Mouse (Mus musculus) T-helper 2 cell (primary cell): ENCODE results near the gene Ankrd55.

ENCODE experiments used
- in situ Hi-C: fragments of 300-600 bp; cut with MboI, MseI; formaldehyde crosslinking; loops from one replicate; pipeline ENCODE4 v1.15.1; 2025; ENCODE audit warnings: high pct_unique_total_duplicates

The Ankrd55 gene

DNA sequence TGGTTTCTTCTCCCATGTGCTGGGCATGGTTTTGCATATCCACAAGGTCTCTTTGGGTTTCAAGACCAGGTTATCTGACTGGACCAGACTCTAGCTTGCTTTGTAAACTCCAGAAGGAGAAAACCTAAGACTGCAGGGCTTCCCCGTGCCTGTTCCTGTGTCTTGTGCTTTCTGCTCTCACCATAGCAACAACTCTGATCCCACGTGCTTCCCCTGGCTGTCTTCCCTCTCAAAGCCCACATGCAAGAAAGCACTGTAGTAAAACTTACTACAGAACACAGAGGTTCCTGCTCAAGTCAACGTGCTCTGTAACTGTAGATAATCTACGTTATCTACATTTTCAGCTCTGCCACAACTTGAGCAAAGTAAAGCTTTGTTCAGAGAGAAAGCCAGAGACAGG lies 4.2 kb downstream of the Ankrd55 start:
- in situ Hi-C loops = no loop called here

DNA sequence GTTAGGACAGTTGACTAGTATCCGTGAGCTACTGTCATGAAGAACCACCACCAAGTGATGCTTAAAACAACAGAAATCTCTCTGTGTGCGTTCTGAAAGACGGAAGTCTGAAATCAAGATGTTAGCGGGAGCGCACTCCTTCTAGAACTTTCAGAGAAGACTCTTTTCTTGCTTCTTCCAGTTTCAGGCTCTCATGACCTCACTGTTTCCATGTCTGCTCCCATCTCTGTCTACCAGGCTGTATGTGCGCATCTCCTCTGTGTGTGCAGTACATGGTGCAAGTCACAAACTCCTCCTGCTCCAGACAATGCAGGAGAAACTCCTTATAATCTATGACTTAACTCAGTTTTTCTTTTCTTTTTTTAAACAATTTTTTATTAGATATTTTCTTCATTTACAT lies 4.8 kb downstream of the Ankrd55 start:
- in situ Hi-C loops = no loop called here

DNA sequence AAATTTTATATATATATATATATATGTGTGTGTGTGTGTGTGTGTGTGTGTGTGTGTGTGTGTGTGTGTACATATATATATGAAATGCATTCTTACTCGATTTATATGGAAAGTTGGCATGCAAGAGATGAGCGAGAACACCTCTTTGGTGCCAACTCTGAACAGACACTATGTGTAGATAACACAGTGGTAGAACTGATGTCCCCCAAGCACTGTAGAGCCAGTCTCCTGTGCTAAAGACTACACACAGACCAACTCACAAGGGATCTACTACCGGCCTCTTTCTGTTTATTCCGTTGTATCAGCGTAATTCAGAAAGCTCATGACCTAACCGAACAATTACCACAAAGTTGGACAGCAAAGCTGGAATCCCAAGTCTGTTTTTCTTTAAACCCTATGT lies 6.2 kb downstream of the Ankrd55 start:
- in situ Hi-C loops = no loop called here

DNA sequence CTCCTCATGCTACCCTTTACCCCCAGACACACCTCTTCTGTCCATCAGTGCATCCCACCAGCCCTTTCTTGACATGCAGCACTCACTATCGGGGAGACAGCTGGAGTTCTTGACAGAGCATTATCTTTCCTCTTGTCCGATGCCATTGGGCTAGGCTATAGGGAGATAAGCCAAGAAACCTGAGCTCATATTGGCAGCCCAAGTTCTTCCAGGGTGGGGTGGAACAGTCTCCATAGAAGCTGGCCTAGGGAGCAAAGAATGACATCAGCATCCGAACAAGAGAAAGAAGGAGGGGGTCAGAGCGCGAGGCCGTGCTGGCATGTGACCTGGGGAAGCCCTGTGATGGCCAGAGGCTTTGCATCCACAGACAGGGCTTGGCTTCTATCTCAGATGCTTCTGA lies 9.5 kb downstream of the Ankrd55 start:
- in situ Hi-C loops = no loop called here

DNA sequence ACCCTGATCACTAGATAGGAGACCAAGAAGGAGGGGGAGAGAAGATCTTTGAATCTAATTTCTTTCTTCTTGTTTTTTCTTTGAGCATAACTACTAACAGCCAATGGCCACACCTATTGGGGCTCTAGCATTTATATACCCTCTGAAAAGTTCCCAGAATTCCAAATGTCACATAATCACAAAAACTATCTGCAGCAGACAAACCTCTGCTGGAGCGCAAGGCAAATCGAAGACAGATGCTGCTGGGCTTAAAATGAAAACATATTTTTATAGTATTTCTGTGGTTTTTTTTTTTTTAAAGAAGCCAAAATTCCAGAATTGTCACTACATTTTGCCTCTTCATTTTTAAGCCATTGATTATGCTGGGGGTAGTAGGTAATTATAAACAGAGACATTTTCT lies 15.2 kb downstream of the Ankrd55 start:
- in situ Hi-C loops = loop anchor here (25.0 kb wide), 1 partner anchor 209 kb away; no protein-coding TSS in a partner anchor

DNA sequence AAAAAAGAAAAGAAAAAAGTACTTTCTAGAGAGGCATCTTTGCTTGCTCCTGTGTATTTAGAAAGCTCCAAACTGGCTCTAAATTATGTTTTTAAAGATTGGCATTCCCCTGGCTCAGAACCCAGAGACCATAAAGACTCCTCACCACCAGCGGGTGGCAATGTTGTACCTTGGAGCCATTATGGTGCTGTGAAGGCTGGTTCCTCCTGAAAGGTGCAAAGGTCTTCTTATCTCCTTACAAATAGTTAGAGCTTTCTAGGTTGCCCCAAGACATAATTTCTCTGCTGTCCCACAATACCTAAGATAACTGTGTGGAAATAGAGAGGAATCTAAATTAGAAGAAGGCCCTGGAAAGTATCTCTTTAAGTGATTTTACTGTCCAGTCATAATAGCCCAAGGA lies 20.4 kb downstream of the Ankrd55 start:
- in situ Hi-C loops = loop anchor here (25.0 kb wide), 1 partner anchor 204 kb away; no protein-coding TSS in a partner anchor

DNA sequence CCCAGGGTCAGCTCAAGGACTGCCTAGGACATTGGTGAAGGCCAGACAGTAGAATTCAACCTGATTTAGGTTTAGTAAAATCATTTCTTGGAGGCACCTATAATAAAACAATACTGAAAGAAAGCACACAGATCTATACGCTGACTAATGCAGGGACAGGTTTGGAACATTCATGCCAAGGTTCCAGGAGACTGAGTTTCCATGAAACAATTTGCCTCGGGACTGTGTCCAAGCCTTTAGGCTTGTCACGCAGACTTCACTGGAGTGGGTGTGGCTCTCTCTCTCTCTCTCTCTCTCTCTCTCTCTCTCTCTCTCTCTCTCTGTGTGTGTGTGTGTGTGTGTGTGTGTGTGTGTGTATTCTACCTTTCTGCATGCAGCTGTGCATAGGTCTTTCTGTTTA lies 23.4 kb downstream of the Ankrd55 start:
- in situ Hi-C loops = loop anchor here (10.0 to 25.0 kb wide), 2 partner anchors 123 to 201 kb away; no protein-coding TSS in a partner anchor

DNA sequence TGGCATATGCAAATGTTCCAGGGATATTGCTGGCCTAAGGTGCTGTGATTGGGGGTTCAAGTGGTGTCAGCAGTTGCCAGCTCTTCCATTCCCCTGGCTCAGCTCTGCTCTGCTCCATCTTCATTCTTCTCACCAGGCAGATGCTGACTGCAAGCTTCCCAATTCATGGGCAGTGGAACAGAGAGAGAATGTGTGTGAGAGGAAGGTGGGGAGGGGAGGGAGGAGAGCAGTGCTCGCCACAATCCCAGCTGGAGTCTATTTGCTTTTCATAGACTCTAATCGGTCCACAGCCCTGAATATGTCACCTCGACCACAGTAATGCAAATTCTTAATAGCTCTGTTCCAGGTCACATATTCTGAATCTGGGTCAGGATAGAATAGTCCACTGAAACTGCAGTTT lies 27.2 kb downstream of the Ankrd55 start:
- in situ Hi-C loops = loop anchor here (5.0 to 25.0 kb wide), 3 partner anchors 77 to 197 kb away; no protein-coding TSS in a partner anchor

DNA sequence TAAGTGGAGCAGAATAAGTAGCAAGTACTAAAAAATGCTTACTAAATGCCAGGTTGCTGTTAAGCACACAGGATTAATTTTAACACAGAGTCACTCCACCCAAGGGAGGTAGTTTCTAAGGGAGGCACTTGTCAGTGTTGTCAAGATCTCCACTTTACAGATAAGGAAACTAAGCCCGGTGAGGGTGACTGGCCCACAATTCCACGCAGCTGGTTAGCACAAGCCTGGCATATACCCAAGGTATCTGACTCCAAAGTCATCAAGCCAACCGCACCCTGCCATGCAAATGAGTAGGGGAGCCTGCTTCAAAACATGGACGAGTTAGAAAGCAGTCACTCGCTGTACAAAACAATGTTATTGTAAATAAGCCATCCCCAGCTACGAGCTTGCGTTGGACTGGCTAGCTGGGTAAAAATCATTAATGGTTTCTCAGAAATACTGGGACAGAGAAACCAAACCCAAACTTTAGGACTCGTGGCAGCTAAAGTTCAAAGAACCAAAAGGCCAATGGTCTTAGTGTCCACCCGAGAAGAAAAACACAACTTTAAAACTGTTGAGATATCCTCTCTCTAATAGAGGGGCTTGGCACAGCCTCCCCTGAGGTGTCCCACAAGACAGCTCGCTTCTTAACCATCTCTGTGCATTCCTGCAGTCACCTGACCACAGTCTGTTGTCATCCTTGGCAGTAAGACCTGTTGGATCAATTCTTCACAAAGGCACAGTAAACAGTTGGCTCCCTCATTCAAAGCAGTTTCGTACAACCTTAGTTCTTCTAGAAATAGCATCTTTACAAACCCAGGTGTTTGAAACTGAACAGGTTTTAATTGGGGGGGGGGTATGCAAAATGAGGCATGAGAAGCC lies 28.6 kb downstream of the Ankrd55 start:
- in situ Hi-C loops = loop anchor here (5.0 to 25.0 kb wide), 3 partner anchors 75 to 195 kb away; no protein-coding TSS in a partner anchor

DNA sequence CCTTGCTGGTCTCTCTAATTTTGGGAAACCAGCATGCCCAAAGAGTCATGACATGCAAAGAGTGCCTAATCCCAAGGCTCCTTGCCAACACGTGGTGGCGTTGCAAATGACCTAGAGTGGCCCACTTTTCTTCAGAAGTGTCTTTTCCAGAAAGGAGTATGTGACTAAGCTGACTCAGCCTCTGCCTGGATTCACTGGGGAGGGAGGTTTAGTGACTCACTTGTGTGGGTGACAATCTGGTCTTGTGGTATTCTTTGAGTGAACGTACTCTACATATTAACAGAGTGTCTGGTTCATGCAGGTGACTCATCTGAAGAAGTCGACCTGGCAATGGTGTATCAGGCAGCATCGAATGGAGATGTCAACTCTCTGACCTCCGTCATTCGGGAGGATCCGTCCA lies 29.9 kb downstream of the Ankrd55 start:
- in situ Hi-C loops = loop anchor here (5.0 to 25.0 kb wide), 3 partner anchors 74 to 194 kb away; no protein-coding TSS in a partner anchor

DNA sequence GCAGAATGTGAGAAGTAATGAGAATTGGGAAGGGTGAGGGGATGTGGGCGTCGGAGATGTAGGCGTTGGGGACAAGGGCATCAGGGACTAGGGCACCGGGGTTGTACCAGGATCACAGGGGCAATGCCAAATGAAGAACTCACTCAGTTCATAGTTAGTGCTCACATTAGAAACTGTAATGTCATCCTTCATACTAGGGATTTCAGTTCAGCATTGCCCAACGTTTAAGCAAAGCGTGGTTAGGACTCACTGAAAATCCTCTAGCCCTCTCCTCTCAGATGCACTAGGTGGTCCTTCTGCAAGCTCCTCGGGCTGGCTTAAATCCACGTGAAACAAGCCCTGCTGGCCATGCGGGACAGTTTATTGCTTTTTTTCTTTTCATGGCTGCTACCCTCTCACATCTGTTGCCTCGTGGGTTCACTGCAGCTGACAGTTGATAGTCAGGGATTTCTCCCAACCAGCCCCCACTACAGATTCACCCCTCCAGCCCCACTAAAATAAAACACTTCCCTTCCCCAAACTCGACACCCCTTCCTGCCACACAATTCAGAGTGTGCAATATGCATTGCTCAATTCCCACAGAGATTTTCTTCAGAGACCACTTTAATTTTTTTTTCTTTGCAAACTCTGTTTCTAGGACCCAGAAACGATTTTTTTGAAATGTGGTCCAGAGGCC lies 35.5 kb downstream of the Ankrd55 start:
- in situ Hi-C loops = loop anchor here (25.0 kb wide), 1 partner anchor 189 kb away; no protein-coding TSS in a partner anchor

DNA sequence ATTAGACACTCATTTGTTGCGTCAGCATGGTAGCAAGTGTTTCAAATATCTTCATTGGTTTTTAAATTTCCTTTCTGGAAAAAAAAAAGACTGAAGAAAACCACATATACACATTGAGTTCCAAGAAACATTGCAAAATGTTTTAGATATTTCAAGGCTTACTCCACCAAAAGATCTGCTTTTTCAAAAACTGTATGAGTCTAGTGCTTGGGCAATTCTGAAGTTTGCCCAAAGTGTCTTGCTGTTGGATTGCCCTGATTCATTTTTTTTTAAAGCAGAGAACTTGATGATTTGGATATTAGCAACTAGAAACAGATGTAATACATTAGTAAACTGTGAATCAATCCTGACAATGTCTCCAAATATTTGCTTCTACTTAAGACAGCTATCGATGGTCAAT lies 36.9 kb downstream of the Ankrd55 start:
- in situ Hi-C loops = no loop called here

DNA sequence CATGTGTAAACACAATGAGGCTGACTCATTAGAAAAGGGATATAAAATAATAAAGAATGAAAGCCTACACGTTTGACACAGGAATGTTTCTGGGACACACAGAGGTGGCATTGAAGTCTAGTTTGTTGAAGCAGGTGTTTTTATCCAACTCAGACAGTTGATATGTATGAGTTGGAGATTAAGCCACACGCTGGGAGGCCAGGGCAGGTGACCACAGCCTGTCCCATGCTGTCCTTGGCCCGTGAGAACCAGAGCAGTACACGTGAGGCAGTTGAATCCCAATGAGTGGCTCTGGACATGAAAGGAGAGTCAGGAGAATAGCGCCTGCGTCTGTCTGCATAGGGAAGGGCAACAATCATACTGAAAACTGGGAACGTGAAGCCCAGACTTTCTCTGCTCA lies 38.2 kb downstream of the Ankrd55 start:
- in situ Hi-C loops = no loop called here

DNA sequence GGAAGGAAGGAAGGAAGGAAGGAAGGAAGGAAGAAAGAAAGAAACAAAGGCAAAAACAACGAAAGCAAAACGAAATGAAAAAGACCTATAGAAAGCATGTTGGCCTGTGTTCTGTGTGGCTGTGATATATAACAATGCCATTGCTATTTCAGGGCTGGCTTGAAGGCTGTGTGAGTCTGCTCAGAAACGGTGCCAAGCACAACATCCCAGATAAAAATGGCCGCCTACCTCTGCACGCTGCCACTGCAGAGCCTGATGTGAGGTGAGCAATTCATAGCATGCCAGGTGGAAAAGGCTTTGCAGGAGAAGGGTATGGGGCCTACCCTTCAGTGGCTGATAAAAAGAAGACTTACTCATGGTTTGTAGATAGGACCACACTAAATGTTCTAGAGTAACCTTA lies 38.7 kb downstream of the Ankrd55 start:
- in situ Hi-C loops = no loop called here

DNA sequence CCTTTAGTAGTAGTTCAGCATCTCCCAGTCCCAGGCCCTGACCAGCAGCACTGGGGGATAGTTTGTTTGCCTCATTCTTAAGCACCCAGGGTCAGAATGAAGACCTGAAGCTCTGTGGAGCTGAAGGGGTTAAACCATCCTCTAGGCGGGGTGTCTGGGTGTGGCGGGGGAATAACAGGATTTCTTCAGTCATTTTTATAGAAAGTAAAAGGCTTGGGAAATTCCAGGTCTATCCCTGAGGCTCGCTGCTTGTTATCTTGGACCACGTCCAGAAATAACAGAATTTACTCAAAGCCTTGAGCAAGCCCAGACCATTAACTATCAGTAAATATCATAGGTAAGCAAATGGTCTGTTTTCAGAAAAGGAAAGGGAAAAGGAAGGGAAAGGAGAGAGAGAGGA lies 39.3 kb downstream of the Ankrd55 start:
- in situ Hi-C loops = no loop called here

DNA sequence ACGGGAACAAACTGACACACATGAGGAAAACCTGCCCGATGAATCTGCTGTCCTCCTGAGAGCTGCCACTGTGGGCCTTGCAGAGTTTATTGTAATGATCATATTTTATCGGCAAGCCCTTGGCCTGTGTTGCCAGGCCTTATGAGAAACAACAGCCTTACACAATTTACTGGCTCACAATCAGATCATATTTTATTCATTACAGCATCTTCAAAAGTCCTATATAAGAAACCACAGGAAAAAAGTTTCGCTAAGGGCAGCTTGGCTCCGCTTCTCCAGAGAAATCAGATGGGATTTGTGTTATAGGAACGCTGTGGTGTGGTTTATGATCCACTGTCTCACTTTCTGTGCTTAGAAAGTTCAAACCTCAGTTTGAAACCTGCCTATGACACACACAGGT lies 42.0 kb downstream of the Ankrd55 start:
- in situ Hi-C loops = no loop called here

DNA sequence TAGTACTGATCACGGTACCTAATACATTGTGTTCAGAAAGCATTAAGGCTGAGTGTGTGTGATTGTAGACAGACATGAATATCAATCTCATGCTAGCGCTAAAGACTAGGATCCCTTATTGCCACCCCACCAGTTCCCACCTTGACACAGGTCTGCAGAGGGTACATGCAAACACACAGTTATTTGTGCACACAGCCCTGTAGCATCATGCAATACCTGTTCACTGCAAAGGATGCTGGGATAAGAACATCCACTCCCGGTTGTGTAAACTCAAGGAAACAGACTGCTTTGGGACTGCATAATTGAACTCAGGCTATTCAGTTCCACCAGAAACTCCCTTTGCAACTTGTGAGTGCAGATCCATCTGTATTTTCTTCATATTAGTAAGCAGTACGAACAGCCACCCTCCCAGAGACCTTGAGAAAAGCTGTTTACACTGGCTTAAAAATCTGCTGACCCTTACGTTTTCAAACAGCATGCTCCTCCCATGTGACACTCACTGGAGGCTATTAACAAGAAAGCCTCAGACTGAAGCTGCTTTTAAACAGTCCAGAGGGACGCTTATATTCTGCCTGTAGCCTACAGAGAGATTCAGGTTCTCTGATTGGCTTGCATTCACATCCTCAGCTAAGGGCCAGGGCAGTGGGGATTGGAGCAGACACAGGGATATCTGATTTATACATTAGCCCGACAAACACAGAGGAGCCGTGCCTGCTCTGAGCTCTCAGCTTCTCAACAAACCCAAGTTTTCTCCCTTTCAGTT lies 42.8 kb downstream of the Ankrd55 start:
- in situ Hi-C loops = no loop called here

DNA sequence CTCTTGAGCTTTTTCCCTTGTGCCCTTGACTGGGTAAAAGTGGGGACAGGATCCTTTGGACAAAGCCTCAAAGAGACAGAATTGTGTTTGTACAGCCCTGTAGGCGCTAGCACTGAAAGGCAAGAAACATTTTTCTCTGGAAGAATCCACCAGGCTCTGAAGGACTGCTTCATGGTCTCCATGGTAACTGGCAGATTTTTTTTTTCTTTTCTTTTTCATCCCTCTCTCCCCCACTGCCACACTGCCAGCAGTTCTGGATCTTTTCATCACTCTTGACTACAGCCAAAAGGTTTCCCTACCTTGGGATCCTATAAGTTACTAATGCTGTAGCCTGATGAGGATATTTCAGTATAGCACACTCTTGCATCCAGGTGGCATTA lies 43.4 kb downstream of the Ankrd55 start:
- in situ Hi-C loops = no loop called here

DNA sequence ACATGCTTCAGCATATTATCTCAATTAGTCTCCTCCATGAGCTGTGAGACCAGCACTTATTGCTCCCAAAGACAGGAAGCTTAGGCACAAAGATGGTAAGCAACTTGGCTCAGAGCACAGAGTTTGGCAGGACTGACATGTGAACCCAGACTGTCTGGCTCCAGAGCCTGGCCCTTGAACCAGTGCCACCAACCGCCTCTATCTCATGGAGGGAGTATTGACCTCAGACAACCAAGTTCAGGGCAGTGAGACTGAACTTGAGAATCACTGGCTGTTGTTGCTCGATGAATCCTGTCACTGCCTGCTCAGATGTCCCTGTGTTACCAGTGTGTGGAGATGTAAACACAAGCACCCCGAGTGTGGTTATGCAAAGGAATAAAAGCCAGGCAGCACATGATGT lies 47.3 kb downstream of the Ankrd55 start:
- in situ Hi-C loops = no loop called here

DNA sequence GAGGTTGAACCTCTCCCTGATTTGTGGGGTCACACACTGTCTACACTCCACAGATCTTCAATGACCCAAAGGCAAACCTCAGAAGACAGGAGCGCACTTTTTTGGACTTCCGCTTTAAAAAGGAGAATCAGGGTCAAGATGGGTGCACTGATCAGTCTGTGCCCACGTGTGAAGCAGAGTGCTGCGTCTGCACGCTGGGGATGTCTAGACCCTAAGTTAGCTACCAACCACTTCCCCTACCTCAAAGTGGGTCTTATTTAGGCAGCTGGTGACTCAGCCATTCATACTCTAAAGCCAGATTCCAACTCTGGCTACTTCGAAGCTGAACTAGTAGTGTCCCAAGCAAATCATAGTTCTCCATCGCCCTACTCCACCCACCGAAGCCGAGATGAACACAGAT lies 48.9 kb downstream of the Ankrd55 start:
- in situ Hi-C loops = no loop called here

DNA sequence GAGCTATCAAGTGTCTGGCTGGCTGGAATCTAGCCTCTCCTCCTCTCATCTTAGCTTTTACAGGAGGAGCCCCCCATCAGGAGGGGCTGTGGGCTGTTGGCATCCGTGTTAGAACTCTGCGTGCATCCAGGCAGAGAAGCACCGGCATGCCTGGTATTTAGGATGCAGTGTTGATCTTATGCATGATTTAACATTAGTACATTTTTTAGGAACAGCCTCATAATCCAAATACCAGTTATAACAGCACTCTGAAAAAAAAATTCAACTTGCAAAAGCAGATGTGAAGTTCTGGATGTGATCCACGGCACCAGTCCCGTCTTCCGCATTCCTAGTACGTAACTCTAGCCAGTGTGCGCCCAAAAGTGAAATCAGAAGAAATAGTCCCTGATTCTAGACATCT lies 52.0 kb downstream of the Ankrd55 start:
- in situ Hi-C loops = no loop called here

DNA sequence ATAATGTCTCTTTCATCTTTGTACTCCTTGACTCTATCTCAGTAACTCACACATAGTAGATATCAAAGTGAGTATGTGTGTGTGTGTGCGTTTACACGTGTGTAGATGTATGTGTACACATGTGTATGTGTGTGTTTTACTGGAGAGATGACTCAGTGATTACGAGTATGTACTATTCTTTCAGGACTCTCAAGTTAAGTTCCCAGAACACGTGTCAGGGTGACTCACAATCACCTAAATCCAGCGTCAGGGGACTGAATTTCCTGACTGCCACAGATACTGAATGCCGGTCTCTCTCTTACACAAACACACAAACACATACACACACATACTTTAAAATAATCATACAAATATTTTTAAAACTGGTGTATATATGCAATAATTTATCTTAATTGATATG lies 52.5 kb downstream of the Ankrd55 start:
- in situ Hi-C loops = no loop called here
